Comparison of ENCODE assay signal across 26 mouse cellular contexts in the genomic region with DNA sequence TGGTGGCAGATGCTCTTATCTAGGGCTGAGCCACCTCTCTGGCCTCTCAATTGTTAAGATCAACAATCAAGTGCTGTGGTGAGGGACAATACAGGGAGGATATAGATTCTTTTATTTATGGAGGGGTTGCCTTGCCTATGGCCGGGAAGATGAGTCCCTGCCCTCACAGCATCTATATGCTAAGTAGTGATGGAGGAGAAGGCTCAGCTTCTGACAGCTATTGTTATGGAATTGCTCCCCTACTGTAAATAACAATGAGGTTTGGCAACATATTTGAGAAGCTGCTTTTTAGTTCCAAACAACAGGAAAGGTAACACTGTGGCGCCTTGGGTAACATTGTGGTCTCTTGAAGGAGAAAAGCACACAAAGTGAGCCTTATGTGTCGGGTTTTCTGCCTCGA. TPM values are rescaled to one million over a fixed set of nuclear protein-coding genes. Genes with fewer than 3 reads are reported as not detected.
DNase-seq lines count a peak whose midpoint lies in the region; ATAC-seq and TF ChIP-seq lines count a peak whose summit lies in the region.
"Had no signal": no experiment of that assay in that cellular context is flagged by ENCODE, and none has a peak within 500 bp of the region (broad histone marks: within the 10 kb centered on the region; RNA-seq: fewer than 3 reads in every experiment).

No protein-coding gene starts in this region.

- H3K4me3 ChIP-seq in heart, embryonic 10.5 days: no peak overlapping the region
- H3K4me3 ChIP-seq in midbrain, embryonic 11.5 days (ENCODE audit: low read depth, low read length): no peak overlapping the region
- H3K4me3 ChIP-seq in midbrain, embryonic 13.5 days (replicated peaks): no peak overlapping the region
- H3K4me3 ChIP-seq in ES-E14 (ENCODE audit: insufficient read depth in 1 of 2, low read depth in 1 of 2, low read length in 2 of 2, poor library complexity in 1 of 2, severe bottlenecking in 1 of 2): no peak overlapping the region
- H3K4me3 ChIP-seq: embryonic facial prominence, embryonic 13.5 days; embryonic facial prominence, embryonic 15.5 days; forebrain, embryonic 13.5 days; forebrain, embryonic 15.5 days had no signal

- no peak overlapping the region for H3K4me2 ChIP-seq in midbrain, embryonic 11.5 days
- H3K4me2 ChIP-seq in midbrain, embryonic 13.5 days (replicated peaks): no peak overlapping the region
- H3K4me2 ChIP-seq: embryonic facial prominence, embryonic 13.5 days; embryonic facial prominence, embryonic 15.5 days; forebrain, embryonic 13.5 days; forebrain, embryonic 15.5 days had no signal

- H3K9me3 ChIP-seq in heart, embryonic 10.5 days: no peaks in the 10 kb centered on the region
- H3K9me3 ChIP-seq in midbrain, embryonic 11.5 days (ENCODE audit: control insufficient read depth, low read length): no peaks in the 10 kb centered on the region
- H3K9me3 ChIP-seq in midbrain, embryonic 13.5 days: no peaks in the 10 kb centered on the region
- H3K9me3 ChIP-seq in ES-E14 (ENCODE audit: control insufficient read depth, insufficient read depth, low read depth, low read length): no peaks in the 10 kb centered on the region
- H3K9me3 ChIP-seq: embryonic facial prominence, embryonic 13.5 days; embryonic facial prominence, embryonic 15.5 days; forebrain, embryonic 13.5 days; forebrain, embryonic 15.5 days had no signal

- DNase-seq in heart, adult 11 months: peak; percentile 48
- no peak for DNase-seq in heart, embryonic 10.5 days (ENCODE audit: low spot score)
- DNase-seq in midbrain, embryonic 11.5 days (ENCODE audit: low spot score, missing footprints): peak; percentile 45
- DNase-seq in ES-E14 (ENCODE audit: low read depth, low spot score) (peak; percentile 60), ZHBTc4 (ENCODE audit: low read depth, low spot score) (peak; percentile 82)
- no peak for DNase-seq in spleen, postnatal 36 days (ENCODE audit: low spot score in 2 of 2)
- DNase-seq: adrenal gland, adult 2 months; adrenal gland, postnatal 10 days; adrenal gland, postnatal 25 days; B cell, adult 2 months; cerebellum, adult 11 months; cerebellum, adult 18-20 months; cerebellum, adult 8-10 months; cerebellum, adult 9-11 months; cerebellum, postnatal 14 days; cerebellum, postnatal 36 days; embryo, embryonic 11 days; forebrain, postnatal 0 days had no signal

- no peak overlapping the region for H3K27ac ChIP-seq in heart, embryonic 10.5 days
- no peak overlapping the region for H3K27ac ChIP-seq in midbrain, embryonic 11.5 days (ENCODE audit: low read depth, low read length)
- no peak overlapping the region for H3K27ac ChIP-seq in midbrain, embryonic 13.5 days
- no peak overlapping the region for H3K27ac ChIP-seq in ES-E14 (ENCODE audit: insufficient read depth, low read depth, low read length, poor library complexity, severe bottlenecking)
- H3K27ac ChIP-seq: embryonic facial prominence, embryonic 13.5 days; embryonic facial prominence, embryonic 15.5 days; forebrain, embryonic 13.5 days; forebrain, embryonic 15.5 days had no signal

- ATAC-seq in midbrain, embryonic 11.5 days (ENCODE audit: low FRiP score): no peak
- no peak for ATAC-seq in midbrain, embryonic 13.5 days
- ATAC-seq in erythroblast, adult 5-6 weeks (replicated peaks; ENCODE audit: low FRiP score, poor library complexity, severe bottlenecking): no peak
- ATAC-seq: CD4-positive, CD25-positive, alpha-beta regulatory T cell, adult 4 months; forebrain, embryonic 13.5 days; forebrain, embryonic 15.5 days; forebrain, postnatal 0 days had no signal

- H3K9ac ChIP-seq in midbrain, embryonic 11.5 days (ENCODE audit: low read length): no peak overlapping the region
- no peak overlapping the region for H3K9ac ChIP-seq in midbrain, embryonic 13.5 days (replicated peaks)
- no peak overlapping the region for H3K9ac ChIP-seq in ES-E14 (ENCODE audit: insufficient read depth, low read depth, low read length, poor library complexity, severe bottlenecking)
- H3K9ac ChIP-seq: embryonic facial prominence, embryonic 13.5 days; embryonic facial prominence, embryonic 15.5 days; forebrain, embryonic 13.5 days; forebrain, embryonic 15.5 days; forebrain, postnatal 0 days had no signal

- in situ Hi-C loops in ES-E14 (cut with MboI; ENCODE audit: low sequenced_read_pairs in 2 of 2, unreplicated experiment in 2 of 2): no loop called here

- H3K4me1 ChIP-seq in heart, embryonic 10.5 days: peaks cover 9% of the 10 kb centered on the region
- H3K4me1 ChIP-seq in midbrain, embryonic 11.5 days (ENCODE audit: control insufficient read depth, insufficient read depth, low read length): no peaks in the 10 kb centered on the region
- no peaks in the 10 kb centered on the region for H3K4me1 ChIP-seq in midbrain, embryonic 13.5 days (replicated peaks)
- H3K4me1 ChIP-seq in ES-E14 (ENCODE audit: control insufficient read depth in 2 of 2, insufficient read depth in 2 of 2, low read length in 2 of 2, poor library complexity in 1 of 2): peaks cover 0 to 25% of the 10 kb centered on the region in 2 experiments; a peak in 2 of 4 replicates
- H3K4me1 ChIP-seq: embryonic facial prominence, embryonic 15.5 days; forebrain, embryonic 13.5 days; forebrain, embryonic 15.5 days had no signal

- H3K36me3 ChIP-seq in heart, embryonic 10.5 days: no peaks in the 10 kb centered on the region
- no peaks in the 10 kb centered on the region for H3K36me3 ChIP-seq in midbrain, embryonic 11.5 days (ENCODE audit: control insufficient read depth, insufficient read depth, low read length)
- no peaks in the 10 kb centered on the region for H3K36me3 ChIP-seq in midbrain, embryonic 13.5 days
- H3K36me3 ChIP-seq in ES-E14 (ENCODE audit: control insufficient read depth, insufficient read depth, low read length, poor library complexity, severe bottlenecking): no peaks in the 10 kb centered on the region
- H3K36me3 ChIP-seq: embryonic facial prominence, embryonic 13.5 days; embryonic facial prominence, embryonic 15.5 days; forebrain, embryonic 15.5 days had no signal

- 49% methylated on average over 4 of the region's 4 CpGs for WGBS in heart, embryonic 10.5 days
- WGBS in midbrain, embryonic 11.5 days: 64% methylated on average over 4 of the region's 4 CpGs
- WGBS in midbrain, embryonic 13.5 days: 59% methylated on average over 4 of the region's 4 CpGs

- peaks cover 6% of the 10 kb centered on the region; the same call in 1 of the 2 replicates for H3K27me3 ChIP-seq in heart, embryonic 10.5 days (ENCODE audit: insufficient read depth, poor library complexity, severe bottlenecking)
- H3K27me3 ChIP-seq in midbrain, embryonic 11.5 days (ENCODE audit: control insufficient read depth, insufficient read depth, low read length): no peaks in the 10 kb centered on the region
- no peaks in the 10 kb centered on the region for H3K27me3 ChIP-seq in midbrain, embryonic 13.5 days
- H3K27me3 ChIP-seq: CH12.LX; embryonic facial prominence, embryonic 15.5 days; forebrain, embryonic 15.5 days had no signal

TF ChIP-seq in ES-E14, 5 proteins besides CTCF, POLR2A, EP300 and RAD21:
- TF ChIP-seq CHD2 (IDR thresholded peaks at IDR 0.05; ENCODE audit: low read depth, low read length) (no peak), HCFC1 (IDR thresholded peaks at IDR 0.05; ENCODE audit: borderline replicate concordance, insufficient read depth, low read length) (no peak), MAFK (IDR thresholded peaks at IDR 0.05; ENCODE audit: insufficient read depth, low read depth, low read length) (no peak), ZNF384 (IDR thresholded peaks at IDR 0.05; ENCODE audit: low read depth, low read length) (no peak), ZC3H11A (IDR thresholded peaks at IDR 0.05; ENCODE audit: borderline replicate concordance, low read depth, low read length) (no peak)

RNA-seq across cellular contexts. Expression of a gene that starts 7.1 kb away (rescaled TPM):
- polyA plus RNA-seq in heart, embryonic 10.5 days (2016; fragmentation: Nextera tagmentation; extraction: Ambion mirVana): 9.1 and 9.9 TPM in 2 replicates
- polyA plus RNA-seq in midbrain, embryonic 11.5 days (2014; fragmentation: Nextera tagmentation; extraction: Ambion mirVana): 1.5 and 1.7 TPM in 2 replicates
- 0.62 and 0.98 TPM in 2 replicates for polyA plus RNA-seq in midbrain, embryonic 13.5 days (2015; fragmentation: Nextera tagmentation; extraction: Ambion mirVana)
- total RNA-seq in ES-E14 (2012; rRNA removed): 4.9 and 7.7 TPM in 2 replicates
- total RNA-seq in erythroblast, adult 5-6 weeks (2015; ENCODE audit: low replicate concordance): 0.84 and 4.2 TPM in 2 replicates
- total RNA-seq in erythroblast, adult 5-6 weeks (2017; ENCODE audit: low replicate concordance): 3.0 and 3.1 TPM in 2 replicates

RNA-seq across cellular contexts. Expression of a gene that starts 50.2 kb away (rescaled TPM):
- polyA plus RNA-seq in heart, embryonic 10.5 days (2016; fragmentation: Nextera tagmentation; extraction: Ambion mirVana): 1,777 and 2,791 TPM in 2 replicates
- 1.1 and 1.7 TPM in 2 replicates for polyA plus RNA-seq in midbrain, embryonic 11.5 days (2014; fragmentation: Nextera tagmentation; extraction: Ambion mirVana)
- 2.1 and 2.6 TPM in 2 replicates for polyA plus RNA-seq in midbrain, embryonic 13.5 days (2015; fragmentation: Nextera tagmentation; extraction: Ambion mirVana)
- total RNA-seq in ES-E14 (2012; rRNA removed): 5.8 and 9.1 TPM in 2 replicates
- total RNA-seq in erythroblast, adult 5-6 weeks (2015; ENCODE audit: low replicate concordance): not detected in 2 replicates
- not detected in 2 replicates for total RNA-seq in erythroblast, adult 5-6 weeks (2017; ENCODE audit: low replicate concordance)

RNA-seq across cellular contexts. Expression of a gene that starts 50.3 kb away (rescaled TPM):
- 39.0 and 39.8 TPM in 2 replicates for polyA plus RNA-seq in heart, embryonic 10.5 days (2016; fragmentation: Nextera tagmentation; extraction: Ambion mirVana)
- 59.0 and 65.9 TPM in 2 replicates for polyA plus RNA-seq in midbrain, embryonic 11.5 days (2014; fragmentation: Nextera tagmentation; extraction: Ambion mirVana)
- polyA plus RNA-seq in midbrain, embryonic 13.5 days (2015; fragmentation: Nextera tagmentation; extraction: Ambion mirVana): 42.9 and 45.3 TPM in 2 replicates
- total RNA-seq in ES-E14 (2012; rRNA removed): 28.9 and 45.9 TPM in 2 replicates
- 32.6 and 41.5 TPM in 2 replicates for total RNA-seq in erythroblast, adult 5-6 weeks (2015; ENCODE audit: low replicate concordance)
- total RNA-seq in erythroblast, adult 5-6 weeks (2017; ENCODE audit: low replicate concordance): 23.7 and 28.3 TPM in 2 replicates

Comparison
In these comparisons a context has a peak if more than half of its experiments do, and no peak if none do; other contexts are left out.
1. DNase-seq: peak in heart, adult 11 months (single experiment), midbrain, embryonic 11.5 days (single experiment), ES-E14 (single experiment) and ZHBTc4 (single experiment); none in heart, embryonic 10.5 days (single experiment) and spleen, postnatal 36 days (0 of 2).
2. RNA of a gene that starts 50.2 kb away (polyA plus RNA-seq): 1,777 to 2,791 TPM in heart, embryonic 10.5 days; 2.1 to 2.6 TPM in midbrain, embryonic 13.5 days and 1.1 to 1.7 TPM in midbrain, embryonic 11.5 days; every median in the first group is over 100 times any median in the second.